Mouse (Mus musculus): ENCODE data around the gene Gle1.
A peak's percentile ranks its signal among the peaks of the same experiment; 100 is the strongest.

The Gle1 gene

GRCm38 (mm10) chr2:29964354-29965249 lies 29.4 kb downstream of the Gle1 start:
- DNase-seq, result peak in 1 of 2 experiments; percentile 12

DNA sequence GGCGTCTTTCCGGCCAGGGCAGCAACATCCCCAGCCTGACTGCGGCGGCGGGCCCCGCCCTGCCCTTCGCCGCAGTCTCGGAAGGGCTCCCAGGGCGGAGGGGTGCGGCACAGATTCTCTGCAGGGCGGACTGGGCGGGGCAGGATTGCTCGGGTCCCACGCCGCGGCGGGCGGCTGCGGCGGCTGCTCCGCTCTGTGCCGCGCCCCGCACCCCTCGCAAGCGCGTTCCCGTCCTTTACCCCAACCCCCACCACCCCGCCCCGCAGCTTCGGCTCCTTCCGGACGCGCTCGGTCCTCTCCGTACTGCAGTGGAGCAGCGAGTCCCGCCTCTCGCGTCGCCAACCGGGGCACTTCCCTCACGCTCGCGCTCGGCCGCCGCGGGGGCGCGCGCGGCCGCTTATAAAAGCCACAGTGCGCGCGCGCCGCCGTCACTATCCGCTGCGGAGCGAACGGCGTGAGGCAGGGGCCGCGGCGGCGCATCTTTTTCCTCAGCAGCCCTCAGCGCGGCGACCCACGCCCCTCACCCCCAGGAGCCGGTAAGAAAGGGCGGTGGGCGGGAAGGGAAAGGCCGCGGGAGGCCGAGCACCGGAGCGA lies 30.1 kb downstream of the Gle1 start, which contains the start of gene Sptan1:
TSS of gene Sptan1 (plus strand) at position 311 of the 594 bp plus-strand sequence.
- peak; percentile 97 to 98 for DNase-seq

GRCm38 (mm10) chr2:29965906-29966305 lies 30.7 kb downstream of the Gle1 start:
- peak; percentile 69 to 80 for DNase-seq

DNA sequence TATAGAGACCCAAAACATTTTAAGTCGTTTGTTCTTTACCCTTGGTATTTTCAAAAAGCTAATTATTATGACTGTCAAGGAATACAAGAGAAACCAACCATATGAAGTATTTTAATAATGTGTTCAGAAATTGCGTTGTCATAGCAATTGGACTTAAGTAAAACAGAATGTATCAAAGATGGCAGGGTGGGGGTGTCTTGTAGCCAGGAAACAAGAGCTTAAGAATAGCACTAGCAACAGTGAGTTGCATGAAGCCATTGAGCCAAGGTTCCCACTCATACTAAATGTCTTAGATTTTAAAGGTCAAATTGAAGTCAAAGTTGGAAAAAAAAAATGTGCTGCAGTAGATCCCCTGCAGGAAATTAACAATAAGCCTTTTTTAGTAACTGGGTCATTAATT lies 31.6 kb downstream of the Gle1 start:
- no peak for DNase-seq

DNA sequence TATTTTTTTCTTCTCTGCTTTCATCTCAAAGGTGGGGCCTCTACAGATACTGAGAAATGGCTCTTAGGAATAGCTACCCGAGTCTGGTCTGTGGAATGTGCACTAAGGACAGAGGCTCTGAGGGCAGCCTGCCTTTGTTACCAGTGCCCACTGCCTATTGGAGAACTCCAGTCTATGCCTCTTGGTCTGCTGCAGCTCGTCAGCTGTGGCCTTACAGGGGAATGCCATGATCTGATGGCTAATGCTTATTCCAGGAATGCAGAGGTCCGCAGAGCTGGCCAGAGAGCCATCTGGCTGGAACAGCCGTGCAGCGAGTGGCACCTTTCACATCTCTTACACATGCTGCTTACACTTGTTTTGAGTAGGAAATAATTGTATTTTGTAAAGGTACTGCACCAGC lies 32.5 kb downstream of the Gle1 start:
- no peak for DNase-seq

DNA sequence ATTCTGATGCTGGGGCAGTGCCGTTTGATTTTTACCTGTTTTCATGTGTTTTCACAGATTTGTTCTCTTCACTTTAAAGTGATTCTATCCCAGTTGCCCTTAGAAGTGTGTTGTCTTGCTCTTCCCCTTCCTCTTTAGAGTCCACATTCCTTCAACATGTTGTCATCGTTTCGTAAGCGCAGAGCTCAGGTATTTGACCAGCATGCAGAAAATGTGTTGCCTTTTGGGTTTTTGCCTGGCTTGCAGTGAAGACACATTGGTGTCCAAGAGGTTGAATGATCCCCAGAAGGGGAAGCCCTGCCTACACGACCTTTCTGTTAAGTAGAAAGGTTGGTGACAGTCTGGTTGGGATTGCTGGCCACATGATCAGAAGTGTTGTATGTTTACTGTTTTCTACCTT lies 33.4 kb downstream of the Gle1 start:
- no peak for DNase-seq

- DNase-seq, result no peak
Observed at GRCm38 (mm10) chr2:29971838-29972635, 36.8 kb downstream of the Gle1 start.

GRCm38 (mm10) chr2:29973525-29973924 lies 38.3 kb downstream of the Gle1 start:
- DNase-seq, result no peak

GRCm38 (mm10) chr2:29977307-29977706 lies 42.1 kb downstream of the Gle1 start:
- DNase-seq, result peak in 1 of 2 experiments; percentile 6

DNA sequence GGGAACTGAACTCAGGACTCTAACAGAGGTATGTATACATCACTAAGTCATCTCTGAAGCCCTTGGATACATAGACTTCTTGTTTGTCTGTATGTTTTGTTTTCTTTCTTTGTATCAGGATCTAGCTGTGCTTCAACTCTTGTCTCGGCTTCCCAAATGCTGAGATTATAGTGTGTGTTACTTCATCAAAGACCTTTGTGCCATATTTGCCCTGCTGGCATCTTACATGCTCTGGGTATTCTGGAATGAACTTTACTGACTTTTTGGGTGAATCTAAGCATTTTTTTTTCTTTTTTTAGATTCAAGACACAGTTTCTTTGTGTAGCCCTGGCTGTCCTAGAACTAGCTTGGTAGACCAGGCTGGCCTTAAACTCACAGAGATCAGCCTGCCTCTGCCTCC lies 45.4 kb downstream of the Gle1 start:
- no peak for DNase-seq

DNA sequence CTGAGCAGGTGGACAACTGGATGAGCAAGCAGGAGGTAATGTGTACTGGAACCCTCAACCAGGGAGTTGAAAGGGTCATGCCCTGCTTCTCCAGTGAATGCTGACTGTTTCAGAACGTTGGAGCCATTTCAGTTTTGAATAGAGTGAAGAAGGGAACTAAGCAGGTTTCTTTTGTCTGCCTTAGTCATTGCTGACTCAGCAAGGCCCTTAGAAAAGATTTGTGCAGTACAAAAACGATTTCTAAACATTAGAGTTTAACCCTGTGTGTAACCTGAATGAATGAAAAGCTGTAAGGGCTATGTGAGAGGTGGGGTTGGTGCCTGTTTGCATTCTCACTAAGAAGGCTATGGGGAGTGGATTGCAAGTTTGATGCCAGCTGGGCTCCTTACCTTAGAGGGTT lies 56.7 kb downstream of the Gle1 start:
- no peak for DNase-seq

DNA sequence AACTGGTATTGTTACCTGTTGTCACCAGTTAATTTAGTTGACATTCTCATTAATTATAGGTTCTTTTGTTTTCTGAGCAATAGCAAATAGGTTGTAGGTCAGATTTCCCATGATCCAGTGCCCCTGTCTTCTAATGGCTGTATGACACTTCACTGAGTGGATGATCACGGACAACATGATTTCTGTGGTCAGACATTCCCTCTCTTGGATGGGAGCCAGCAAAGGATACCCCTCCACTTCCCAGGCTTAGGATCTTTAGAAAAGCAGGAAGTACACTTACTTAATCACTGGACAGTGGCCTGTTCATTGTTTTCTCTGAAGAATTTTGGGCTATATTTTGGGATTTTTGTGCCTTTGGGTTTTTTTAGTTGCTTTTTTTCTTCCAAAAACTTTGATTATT lies 73.9 kb downstream of the Gle1 start:
- no peak for DNase-seq
